ENCODE assay signal across 10 mouse cellular contexts in the genomic region with DNA sequence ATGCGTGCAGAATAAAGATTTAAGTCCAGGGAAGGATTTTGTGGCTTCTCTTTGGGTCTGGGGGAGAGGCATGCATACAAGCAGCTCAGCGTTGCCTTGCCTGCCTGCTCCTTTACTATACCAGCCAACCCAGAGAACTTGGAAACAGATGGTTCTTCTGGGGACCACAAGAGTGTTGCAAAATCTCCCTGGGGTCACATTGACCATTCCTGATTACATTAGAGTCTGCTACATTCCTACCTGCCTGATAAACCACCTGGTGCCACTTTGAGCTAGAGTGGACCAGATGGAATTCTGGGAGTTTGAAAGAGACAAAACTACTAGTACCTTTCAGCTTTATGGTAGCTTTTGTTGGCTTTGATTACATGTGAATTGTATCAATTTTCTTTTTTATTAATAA. TPM values are rescaled to one million over a fixed set of nuclear protein-coding genes. Genes with fewer than 3 reads are reported as not detected.
DNase-seq lines count a peak whose midpoint lies in the region; ATAC-seq and TF ChIP-seq lines count a peak whose summit lies in the region.
"Had no signal": no experiment of that assay in that cellular context is flagged by ENCODE, and none has a peak within 500 bp of the region (broad histone marks: within the 10 kb centered on the region; RNA-seq: fewer than 3 reads in every experiment).

No protein-coding gene starts in this region.

- 58% methylated on average over 2 of the region's 2 CpGs for WGBS in intestine, postnatal 0 days
- 54% methylated on average over 2 of the region's 2 CpGs for WGBS in intestine, embryonic 16.5 days
- 62% methylated on average over 2 of the region's 2 CpGs for WGBS in forebrain, embryonic 15.5 days
- WGBS in lung, postnatal 0 days: 38% methylated on average over 2 of the region's 2 CpGs
- whole genome bisulfite sequencing in thymus, adult 2 months: 78% methylated on average over 2 of the region's 2 CpGs

- H3K4me2 ChIP-seq in intestine, postnatal 0 days (replicated peaks; ENCODE audit: low read depth): no peak overlapping the region
- H3K4me2 ChIP-seq in intestine, embryonic 16.5 days (ENCODE audit: low read depth, low read length): no peak overlapping the region
- 0 out of 2 replicates have a peak overlapping the region, but pooled peaks have one; percentile 84 for H3K4me2 ChIP-seq in forebrain, embryonic 15.5 days (replicated peaks)
- no peak overlapping the region for H3K4me2 ChIP-seq in lung, postnatal 0 days (replicated peaks; ENCODE audit: low read depth, low read length)

- DNase-seq in MEL (ENCODE audit: low read depth, low spot score) (no peak), MN1 (ENCODE audit: low spot score) (no peak)
- DNase-seq in lung, postnatal 0 days (ENCODE audit: low spot score): peak; percentile 62
- no peak for DNase-seq in natural killer cell, adult 2 months (ENCODE audit: low spot score in 2 of 2)
- DNase-seq in thymus, adult 2 months: no peak
- DNase-seq: cerebellum, adult 11-12 months; thymus, postnatal 4 days had no signal

- ATAC-seq in intestine, postnatal 0 days: no peak
- ATAC-seq in intestine, embryonic 16.5 days: no peak
- ATAC-seq in forebrain, embryonic 15.5 days (replicated peaks): no peak
- ATAC-seq in lung, postnatal 0 days: no peak

- no peak for TF ChIP-seq CTCF in intestine, postnatal 0 days (IDR thresholded peaks at IDR 0.05; ENCODE audit: low read depth)
- TF ChIP-seq CTCF in MEL (IDR thresholded peaks at IDR 0.05 in 2 of 3, conservative IDR thresholded peaks at IDR 0.05 in 1 of 3; ENCODE audit: control insufficient read depth in 1 of 3, insufficient read depth in 1 of 3, low read depth in 2 of 3, low read length in 3 of 3, poor library complexity in 1 of 3, severe bottlenecking in 1 of 3): no peak
- TF ChIP-seq CTCF in lung, postnatal 0 days (IDR thresholded peaks at IDR 0.05): no peak
- TF ChIP-seq CTCF in thymus, adult 2 months (IDR thresholded peaks at IDR 0.05; ENCODE audit: borderline replicate concordance, control insufficient read depth, extremely low read depth, insufficient read depth, low read length, poor library complexity): no peak

- TF ChIP-seq POLR2A in MEL (IDR thresholded peaks at IDR 0.05; ENCODE audit: control insufficient read depth in 1 of 2, insufficient read depth in 1 of 2, low read depth in 1 of 2, low read length in 2 of 2, poor library complexity in 1 of 2): no peak
- TF ChIP-seq POLR2A in thymus, adult 2 months (IDR thresholded peaks at IDR 0.05; ENCODE audit: control insufficient read depth, extremely low read depth, insufficient read depth, low read length, poor library complexity): no peak

- TF ChIP-seq EP300 in MEL (IDR thresholded peaks at IDR 0.05; ENCODE audit: low read depth in 1 of 2, low read length in 2 of 2): no peak
- TF ChIP-seq EP300 in lung, postnatal 0 days (IDR thresholded peaks at IDR 0.05): peak; percentile 43; the same call in 1 of the 2 replicates

- TF ChIP-seq RAD21 in MEL (IDR thresholded peaks at IDR 0.05; ENCODE audit: low read depth, low read length): no peak

- no peaks in the 10 kb centered on the region; the same call in 1 of the 2 replicates for H3K4me1 ChIP-seq in intestine, postnatal 0 days (replicated peaks; ENCODE audit: control insufficient read depth, insufficient read depth, low read length)
- peaks cover 38% of the 10 kb centered on the region for H3K4me1 ChIP-seq in intestine, embryonic 16.5 days (ENCODE audit: control insufficient read depth, insufficient read depth, low read length)
- H3K4me1 ChIP-seq in MEL (ENCODE audit: control insufficient read depth in 1 of 2, insufficient read depth in 2 of 2, low read length in 2 of 2): peaks cover 11 to 18% of the 10 kb centered on the region in 2 experiments; a peak in 3 of 4 replicates
- H3K4me1 ChIP-seq in forebrain, embryonic 15.5 days: peaks cover 64% of the 10 kb centered on the region
- peaks cover 12% of the 10 kb centered on the region; the same call in 1 of the 2 replicates for H3K4me1 ChIP-seq in lung, postnatal 0 days (ENCODE audit: insufficient read depth, low read depth, low read length)
- H3K4me1 ChIP-seq in thymus, adult 2 months (replicated peaks; ENCODE audit: control insufficient read depth, insufficient read depth, low read length): peaks cover 6% of the 10 kb centered on the region; the same call in 1 of the 2 replicates

- H3K27me3 ChIP-seq in intestine, postnatal 0 days (replicated peaks; ENCODE audit: control insufficient read depth, insufficient read depth, low read length): no peaks in the 10 kb centered on the region
- H3K27me3 ChIP-seq in intestine, embryonic 16.5 days (replicated peaks; ENCODE audit: control insufficient read depth, insufficient read depth, low read length): no peaks in the 10 kb centered on the region
- no peaks in the 10 kb centered on the region for H3K27me3 ChIP-seq in MEL (ENCODE audit: control insufficient read depth in 1 of 2, insufficient read depth in 2 of 2, low read length in 2 of 2)
- no peaks in the 10 kb centered on the region for H3K27me3 ChIP-seq in forebrain, embryonic 15.5 days
- no peaks in the 10 kb centered on the region for H3K27me3 ChIP-seq in lung, postnatal 0 days (replicated peaks; ENCODE audit: insufficient read depth, low read length)
- H3K27me3 ChIP-seq in thymus, adult 2 months (ENCODE audit: control insufficient read depth, insufficient read depth, low read length): no peaks in the 10 kb centered on the region

- no peaks in the 10 kb centered on the region for H3K9me3 ChIP-seq in intestine, postnatal 0 days (ENCODE audit: control insufficient read depth)
- no peaks in the 10 kb centered on the region for H3K9me3 ChIP-seq in intestine, embryonic 16.5 days (ENCODE audit: control insufficient read depth, low read length)
- no peaks in the 10 kb centered on the region for H3K9me3 ChIP-seq in MEL (replicated peaks; ENCODE audit: insufficient read depth, low read length)
- no peaks in the 10 kb centered on the region for H3K9me3 ChIP-seq in forebrain, embryonic 15.5 days
- no peaks in the 10 kb centered on the region for H3K9me3 ChIP-seq in lung, postnatal 0 days (ENCODE audit: low read length)

- H3K9ac ChIP-seq in intestine, postnatal 0 days (ENCODE audit: low read depth, low read length): 0 out of 2 replicates have a peak overlapping the region, but pooled peaks have one; percentile 4
- no peak overlapping the region for H3K9ac ChIP-seq in intestine, embryonic 16.5 days (ENCODE audit: low read depth, low read length)
- 0 out of 2 replicates have a peak overlapping the region, but pooled peaks have one; percentile 1 for H3K9ac ChIP-seq in MEL (ENCODE audit: control insufficient read depth, low read depth, low read length, poor library complexity, severe bottlenecking)
- no peak overlapping the region; the same call in 1 of the 2 replicates for H3K9ac ChIP-seq in forebrain, embryonic 15.5 days (replicated peaks)
- H3K9ac ChIP-seq in lung, postnatal 0 days (replicated peaks; ENCODE audit: low read depth): no peak overlapping the region

- H3K36me3 ChIP-seq in intestine, postnatal 0 days (ENCODE audit: control insufficient read depth, insufficient read depth): no peaks in the 10 kb centered on the region
- H3K36me3 ChIP-seq in intestine, embryonic 16.5 days (ENCODE audit: control insufficient read depth, insufficient read depth, low read length): no peaks in the 10 kb centered on the region
- peaks cover 3 to 35% of the 10 kb centered on the region in 2 experiments; a peak in 3 of 4 replicates for H3K36me3 ChIP-seq in MEL (ENCODE audit: control insufficient read depth in 1 of 2, insufficient read depth in 2 of 2, low read length in 2 of 2)
- no peaks in the 10 kb centered on the region for H3K36me3 ChIP-seq in forebrain, embryonic 15.5 days
- H3K36me3 ChIP-seq in lung, postnatal 0 days (ENCODE audit: insufficient read depth, low read length): no peaks in the 10 kb centered on the region
- no peaks in the 10 kb centered on the region for H3K36me3 ChIP-seq in thymus, adult 2 months (ENCODE audit: control insufficient read depth, insufficient read depth, low read length)

- H3K27ac ChIP-seq in intestine, postnatal 0 days (ENCODE audit: low read depth, low read length): no peak overlapping the region
- H3K27ac ChIP-seq in intestine, embryonic 16.5 days (ENCODE audit: low read length): no peak overlapping the region
- H3K27ac ChIP-seq in MEL (ENCODE audit: control insufficient read depth, low read depth, low read length): no peak overlapping the region
- H3K27ac ChIP-seq in forebrain, embryonic 15.5 days (replicated peaks): no peak overlapping the region
- 0 out of 2 replicates have a peak overlapping the region, but pooled peaks have one; percentile 2 for H3K27ac ChIP-seq in lung, postnatal 0 days (ENCODE audit: low read length)
- no peak overlapping the region for H3K27ac ChIP-seq in thymus, adult 2 months (ENCODE audit: control insufficient read depth, insufficient read depth, low read length)

- no peak overlapping the region for H3K4me3 ChIP-seq in intestine, postnatal 0 days (ENCODE audit: low read depth, low read length)
- no peak overlapping the region for H3K4me3 ChIP-seq in intestine, embryonic 16.5 days (ENCODE audit: low read length)
- H3K4me3 ChIP-seq in MEL (ENCODE audit: control insufficient read depth in 1 of 2, insufficient read depth in 1 of 2, low read depth in 2 of 2, low read length in 2 of 2): no peak overlapping the region
- H3K4me3 ChIP-seq in forebrain, embryonic 15.5 days: no peak overlapping the region
- no peak overlapping the region for H3K4me3 ChIP-seq in lung, postnatal 0 days (ENCODE audit: low read depth, low read length)
- H3K4me3 ChIP-seq in thymus, adult 2 months (ENCODE audit: control insufficient read depth, insufficient read depth, low read length): no peak overlapping the region

- H3K79me2 ChIP-seq in MEL (ENCODE audit: control insufficient read depth, insufficient read depth, low read length, poor library complexity): peaks cover 85% of the 10 kb centered on the region

RNA-seq across cellular contexts. Expression of a gene that starts 3.4 kb away (rescaled TPM):
- polyA plus RNA-seq in intestine, postnatal 0 days (2015; fragmentation: Nextera tagmentation; extraction: Ambion mirVana): 36.2 and 38.3 TPM in 2 replicates
- 68.6 and 75.2 TPM in 2 replicates for polyA plus RNA-seq in intestine, embryonic 16.5 days (2015; fragmentation: Nextera tagmentation; extraction: Ambion mirVana)
- total RNA-seq in MEL (2012; rRNA removed): 53.7 and 60.2 TPM in 2 replicates
- polyA plus RNA-seq in MEL (2012; ENCODE audit: insufficient read depth in 1 of 2, insufficient read length in 2 of 2, low read depth in 1 of 2, low replicate concordance in 2 of 2, missing spikeins in 1 of 2): 100 to 1,000 TPM in 1 of 2 experiments, not detected in 1; 163 TPM
- polyA plus RNA-seq in forebrain, embryonic 15.5 days (2015; fragmentation: Nextera tagmentation; extraction: Ambion mirVana): 154 and 159 TPM in 2 replicates
- polyA plus RNA-seq in lung, postnatal 0 days (2015; fragmentation: Nextera tagmentation; extraction: Ambion mirVana): 62.6 TPM in 2 replicates
- polyA plus RNA-seq in thymus, adult 2 months (2012; rRNA removed): 76.8 and 90.4 TPM in 2 replicates

RNA-seq across cellular contexts. Expression of a gene that starts 33.6 kb away (rescaled TPM):
- polyA plus RNA-seq in intestine, postnatal 0 days (2015; fragmentation: Nextera tagmentation; extraction: Ambion mirVana): 27.3 and 27.6 TPM in 2 replicates
- polyA plus RNA-seq in intestine, embryonic 16.5 days (2015; fragmentation: Nextera tagmentation; extraction: Ambion mirVana): 81.6 and 86.6 TPM in 2 replicates
- 71.5 and 92.1 TPM in 2 replicates for total RNA-seq in MEL (2012; rRNA removed)
- 100 to 1,000 TPM in 1 of 2 experiments, not detected in 1; 137 TPM for polyA plus RNA-seq in MEL (2012; ENCODE audit: insufficient read depth in 1 of 2, insufficient read length in 2 of 2, low read depth in 1 of 2, low replicate concordance in 2 of 2, missing spikeins in 1 of 2)
- polyA plus RNA-seq in forebrain, embryonic 15.5 days (2015; fragmentation: Nextera tagmentation; extraction: Ambion mirVana): 40.2 and 41.2 TPM in 2 replicates
- 20.6 and 21.2 TPM in 2 replicates for polyA plus RNA-seq in lung, postnatal 0 days (2015; fragmentation: Nextera tagmentation; extraction: Ambion mirVana)
- polyA plus RNA-seq in thymus, adult 2 months (2012; rRNA removed): 26.4 and 29.9 TPM in 2 replicates

RNA-seq across cellular contexts. Expression of a gene that starts 38.7 kb away (rescaled TPM):
- polyA plus RNA-seq in intestine, postnatal 0 days (2015; fragmentation: Nextera tagmentation; extraction: Ambion mirVana): 2.3 TPM in 2 replicates
- polyA plus RNA-seq in intestine, embryonic 16.5 days (2015; fragmentation: Nextera tagmentation; extraction: Ambion mirVana): 4.7 and 4.8 TPM in 2 replicates
- total RNA-seq in MEL (2012; rRNA removed): 3.1 and 3.4 TPM in 2 replicates
- polyA plus RNA-seq in MEL (2012; ENCODE audit: insufficient read depth in 1 of 2, insufficient read length in 2 of 2, low read depth in 1 of 2, low replicate concordance in 2 of 2, missing spikeins in 1 of 2): 1 to 10 TPM in 1 of 2 experiments, not detected in 1; 6.8 TPM
- polyA plus RNA-seq in forebrain, embryonic 15.5 days (2015; fragmentation: Nextera tagmentation; extraction: Ambion mirVana): 23.9 and 25.2 TPM in 2 replicates
- 8.5 and 9.3 TPM in 2 replicates for polyA plus RNA-seq in lung, postnatal 0 days (2015; fragmentation: Nextera tagmentation; extraction: Ambion mirVana)
- polyA plus RNA-seq in thymus, adult 2 months (2012; rRNA removed): 1.4 and 1.6 TPM in 2 replicates

RNA-seq across cellular contexts. Expression of a gene that starts 44.7 kb away (rescaled TPM):
- 1.3 and 1.7 TPM in 2 replicates for polyA plus RNA-seq in intestine, postnatal 0 days (2015; fragmentation: Nextera tagmentation; extraction: Ambion mirVana)
- 0.18 and 0.20 TPM in 2 replicates for polyA plus RNA-seq in intestine, embryonic 16.5 days (2015; fragmentation: Nextera tagmentation; extraction: Ambion mirVana)
- not detected in 2 replicates for total RNA-seq in MEL (2012; rRNA removed)
- not detected for polyA plus RNA-seq in MEL (2012; ENCODE audit: insufficient read depth in 1 of 2, insufficient read length in 2 of 2, low read depth in 1 of 2, low replicate concordance in 2 of 2, missing spikeins in 1 of 2)
- polyA plus RNA-seq in forebrain, embryonic 15.5 days (2015; fragmentation: Nextera tagmentation; extraction: Ambion mirVana): 0.17 and 0.22 TPM in 2 replicates
- polyA plus RNA-seq in lung, postnatal 0 days (2015; fragmentation: Nextera tagmentation; extraction: Ambion mirVana): 1.3 and 1.8 TPM in 2 replicates
- 4.9 and 6.0 TPM in 2 replicates for polyA plus RNA-seq in thymus, adult 2 months (2012; rRNA removed)

Comparison
In these comparisons a context has a peak if more than half of its experiments do, and no peak if none do; other contexts are left out.
1. H3K9ac ChIP-seq: peak in intestine, postnatal 0 days (single experiment) and MEL (single experiment); none in intestine, embryonic 16.5 days (single experiment), forebrain, embryonic 15.5 days (single experiment) and lung, postnatal 0 days (single experiment).